Mouse (Mus musculus) myocyte (in vitro differentiated cells): ENCODE measurements around the gene Ush1c.

Source experiments
- POLR2A ChIP-seq: IDR thresholded peaks from one replicate; pipeline ENCODE4 v1.6.1; 2011; ENCODE audit warnings: low read depth, mild to moderate bottlenecking, control low read depth, moderate library complexity; ENCODE audit not compliant: insufficient read length
- SRF ChIP-seq: IDR thresholded peaks from one replicate; pipeline ENCODE4 v1.6.1; 2011; ENCODE audit warnings: low read depth; ENCODE audit not compliant: control insufficient read depth, insufficient read length
- USF1 ChIP-seq: IDR thresholded peaks from one replicate; pipeline ENCODE4 v1.6.1; 2011; ENCODE audit warnings: low read depth, mild to moderate bottlenecking, control low read depth, moderate library complexity

- TF ChIP-seq SRF (no peak), USF1 (no peak), POLR2A (no peak)
These were observed 85.4 kb downstream of the Ush1c start for GRCm38 (mm10) chr7:46152819-46153351.
